Mouse (Mus musculus) erythroblast, embryonic 14.5 days (primary cell): ENCODE measurements at regions not wholly inside any gene's neighbourhood (a gene's known extent, or its start where the extent isn't known, plus 50 kb on each side); places are given as distances from the start of the nearest gene placed in this dataset.

Source experiments
- H3K27me3 ChIP-seq: 2 replicates; pipeline ENCODE4 v1.6.1; 2012; ENCODE audit warnings: inconsistent platforms; ENCODE audit not compliant: control insufficient read depth
- H3K36me3 ChIP-seq: 2 replicates; pipeline ENCODE4 v1.6.1; 2012; ENCODE audit warnings: mild to moderate bottlenecking, inconsistent platforms; ENCODE audit not compliant: control insufficient read depth
- H3K4me1 ChIP-seq: 2 replicates; pipeline ENCODE4 v1.6.1; 2012; ENCODE audit warnings: inconsistent platforms; ENCODE audit not compliant: control insufficient read depth
- H3K4me3 ChIP-seq: replicated peaks from 2 replicates; pipeline ENCODE3; 2012; ENCODE audit warnings: moderate library complexity, mild to moderate bottlenecking, inconsistent platforms
- H3K9me3 ChIP-seq: 2 replicates; pipeline ENCODE4 v1.6.1; 2012; ENCODE audit warnings: low read length, inconsistent platforms, mixed read lengths; ENCODE audit not compliant: control insufficient read depth
- GATA1 ChIP-seq: IDR thresholded peaks from 2 replicates; pipeline ENCODE4 v1.6.1; 2012; ENCODE audit warnings: low read length, inconsistent platforms, mixed read lengths
- TAL1 ChIP-seq: IDR thresholded peaks from 3 replicates; pipeline ENCODE4 v1.6.1; 2012; ENCODE audit warnings: low read length, inconsistent platforms, mixed read lengths

- Histone ChIP-seq H3K36me3 (no peaks in the 10 kb centered on the region), H3K4me1 (peaks cover 34% of the 10 kb centered on the region), H3K27me3 (no peaks in the 10 kb centered on the region), H3K9me3 (no peaks in the 10 kb centered on the region), H3K4me3 (peak overlapping the region; percentile 46)
- TF ChIP-seq GATA1 (peak; percentile 22; the same call in 1 of the 2 replicates), TAL1 (no peak)
These were observed 187.0 kb downstream of the Kit start for GRCm38 (mm10) chr5:75761459-75762310.

GRCm38 (mm10) chr5:75756168-75756567 is 181.5 kb downstream of the Kit start:
- Histone ChIP-seq H3K4me3 (no peak overlapping the region), H3K9me3 (no peaks in the 10 kb centered on the region), H3K4me1 (peaks cover 16% of the 10 kb centered on the region), H3K36me3 (no peaks in the 10 kb centered on the region), H3K27me3 (no peaks in the 10 kb centered on the region)
- TF ChIP-seq GATA1, result no peak
- TF ChIP-seq TAL1, result no peak

GRCm38 (mm10) chr5:75754356-75754755 is 179.6 kb downstream of the Kit start:
- H3K4me1 ChIP-seq, result peaks cover 10% of the 10 kb centered on the region
- no peaks in the 10 kb centered on the region for H3K9me3 ChIP-seq
- TF ChIP-seq GATA1 (no peak), TAL1 (no peak)

GRCm38 (mm10) chr5:75745311-75745710 is 170.6 kb downstream of the Kit start:
- H3K27me3 ChIP-seq, result no peaks in the 10 kb centered on the region
- TF ChIP-seq GATA1 (no peak), TAL1 (no peak)

More at GRCm38 (mm10) chr5:75754356-75754755, 179.6 kb downstream of the Kit start:
- Histone ChIP-seq H3K36me3 (no peaks in the 10 kb centered on the region), H3K4me3 (no peak overlapping the region), H3K27me3 (no peaks in the 10 kb centered on the region)

GRCm38 (mm10) chr5:75744475-75745045 is 169.8 kb downstream of the Kit start:
- Histone ChIP-seq H3K4me3 (no peak overlapping the region), H3K36me3 (no peaks in the 10 kb centered on the region), H3K27me3 (no peaks in the 10 kb centered on the region)

More at GRCm38 (mm10) chr5:75745311-75745710, 170.6 kb downstream of the Kit start:
- no peak overlapping the region for H3K4me3 ChIP-seq
- H3K4me1 ChIP-seq, result no peaks in the 10 kb centered on the region; the same call in 1 of the 2 replicates
- H3K36me3 ChIP-seq, result no peaks in the 10 kb centered on the region
- no peaks in the 10 kb centered on the region for H3K9me3 ChIP-seq

GRCm38 (mm10) chr5:75739336-75739735 is 164.6 kb downstream of the Kit start:
- Histone ChIP-seq H3K9me3 (peaks cover 4% of the 10 kb centered on the region; the same call in 1 of the 2 replicates), H3K4me3 (no peak overlapping the region), H3K36me3 (no peaks in the 10 kb centered on the region), H3K4me1 (no peaks in the 10 kb centered on the region), H3K27me3 (no peaks in the 10 kb centered on the region)
- no peak for TF ChIP-seq GATA1
- no peak for TF ChIP-seq TAL1

More at GRCm38 (mm10) chr5:75744475-75745045, 169.8 kb downstream of the Kit start:
- TF ChIP-seq TAL1 (no peak), GATA1 (no peak)
- Histone ChIP-seq H3K9me3 (no peaks in the 10 kb centered on the region), H3K4me1 (no peaks in the 10 kb centered on the region; the same call in 1 of the 2 replicates)

GRCm38 (mm10) chr5:75738445-75738844 is 163.7 kb downstream of the Kit start:
- H3K27me3 ChIP-seq, result no peaks in the 10 kb centered on the region
- H3K4me3 ChIP-seq, result no peak overlapping the region
- peaks cover 4% of the 10 kb centered on the region; the same call in 1 of the 2 replicates for H3K9me3 ChIP-seq
- TF ChIP-seq TAL1 (no peak), GATA1 (no peak)
- no peaks in the 10 kb centered on the region for H3K36me3 ChIP-seq
- no peaks in the 10 kb centered on the region for H3K4me1 ChIP-seq

- TF ChIP-seq GATA1 (no peak), TAL1 (no peak)
- H3K4me1 ChIP-seq, result no peaks in the 10 kb centered on the region
- no peaks in the 10 kb centered on the region for H3K36me3 ChIP-seq
- H3K4me3 ChIP-seq, result no peak overlapping the region
- H3K27me3 ChIP-seq, result no peaks in the 10 kb centered on the region
- peaks cover 4% of the 10 kb centered on the region; the same call in 1 of the 2 replicates for H3K9me3 ChIP-seq
These were observed 163.0 kb downstream of the Kit start for GRCm38 (mm10) chr5:75737752-75738151.

- Histone ChIP-seq H3K4me1 (no peaks in the 10 kb centered on the region), H3K9me3 (peaks cover 4% of the 10 kb centered on the region; the same call in 1 of the 2 replicates), H3K4me3 (no peak overlapping the region), H3K27me3 (no peaks in the 10 kb centered on the region), H3K36me3 (no peaks in the 10 kb centered on the region)
- TF ChIP-seq TAL1, result no peak
- no peak for TF ChIP-seq GATA1
These were observed 161.6 kb downstream of the Kit start for GRCm38 (mm10) chr5:75736318-75736717.
